Mouse (Mus musculus): ENCODE measurements around the gene Lca5l.

Lca5l gene

GRCm38 (mm10) chr16:96127288-96127656 is 64.8 kb downstream of the Lca5l start:
- H3K9me3 ChIP-seq (ENCODE audit: low read length), result no peaks in the 10 kb centered on the region
- H3K27me3 ChIP-seq (ENCODE audit: insufficient read depth, low read length), result no peaks in the 10 kb centered on the region

DNA sequence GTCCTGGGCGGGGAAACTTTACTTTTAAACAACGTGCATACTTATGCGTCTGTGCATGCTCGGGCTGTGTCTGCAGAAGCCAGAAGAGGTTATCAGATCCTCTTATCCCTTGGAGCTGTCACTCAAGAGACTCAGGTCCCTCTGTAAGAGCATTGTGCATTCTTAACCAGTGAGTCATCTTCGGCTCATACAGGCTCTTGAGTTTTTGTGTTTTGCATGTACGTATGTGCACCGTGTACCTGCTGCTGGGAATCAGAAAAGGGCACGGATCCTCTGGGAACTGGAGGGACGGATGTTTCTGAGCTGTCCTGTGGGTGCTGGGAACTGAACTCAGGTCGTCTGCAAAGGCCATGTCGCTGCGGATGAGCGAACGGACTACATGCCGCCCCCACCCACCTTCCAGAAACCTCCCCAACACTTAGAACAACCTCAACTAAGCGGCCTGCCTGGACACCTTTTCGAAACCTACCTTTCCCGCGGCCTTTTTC is 65.3 kb downstream of the Lca5l start:
- Histone ChIP-seq H3K27me3 (ENCODE audit: insufficient read depth, low read length) (no peaks in the 10 kb centered on the region), H3K4me1 (replicated peaks; ENCODE audit: low read depth, low read length) (peaks cover 48% of the 10 kb centered on the region), H3K36me3 (ENCODE audit: insufficient read depth, low read length) (peaks cover 50% of the 10 kb centered on the region), H3K4me3 (replicated peaks; ENCODE audit: low read length) (peak overlapping the region; percentile 97), H3K9me3 (ENCODE audit: low read length) (no peaks in the 10 kb centered on the region)
- no peak for TF ChIP-seq NANOG (IDR thresholded peaks at IDR 0.05; ENCODE audit: borderline replicate concordance, low read length)
- TF ChIP-seq POU5F1 (IDR thresholded peaks at IDR 0.05; ENCODE audit: borderline replicate concordance, low read length), result no peak
- TF ChIP-seq CTCF (conservative IDR thresholded peaks at IDR 0.05; ENCODE audit: low read length), result no peak

More at GRCm38 (mm10) chr16:96127288-96127656, 64.8 kb downstream of the Lca5l start:
- peaks cover 48% of the 10 kb centered on the region for H3K4me1 ChIP-seq (replicated peaks; ENCODE audit: low read depth, low read length)
- H3K36me3 ChIP-seq (ENCODE audit: insufficient read depth, low read length), result peaks cover 47% of the 10 kb centered on the region
- peak overlapping the region; percentile 97 for H3K4me3 ChIP-seq (replicated peaks; ENCODE audit: low read length)
- TF ChIP-seq CTCF (conservative IDR thresholded peaks at IDR 0.05; ENCODE audit: low read length) (no peak), POU5F1 (IDR thresholded peaks at IDR 0.05; ENCODE audit: borderline replicate concordance, low read length) (no peak), NANOG (IDR thresholded peaks at IDR 0.05; ENCODE audit: borderline replicate concordance, low read length) (no peak)

DNA sequence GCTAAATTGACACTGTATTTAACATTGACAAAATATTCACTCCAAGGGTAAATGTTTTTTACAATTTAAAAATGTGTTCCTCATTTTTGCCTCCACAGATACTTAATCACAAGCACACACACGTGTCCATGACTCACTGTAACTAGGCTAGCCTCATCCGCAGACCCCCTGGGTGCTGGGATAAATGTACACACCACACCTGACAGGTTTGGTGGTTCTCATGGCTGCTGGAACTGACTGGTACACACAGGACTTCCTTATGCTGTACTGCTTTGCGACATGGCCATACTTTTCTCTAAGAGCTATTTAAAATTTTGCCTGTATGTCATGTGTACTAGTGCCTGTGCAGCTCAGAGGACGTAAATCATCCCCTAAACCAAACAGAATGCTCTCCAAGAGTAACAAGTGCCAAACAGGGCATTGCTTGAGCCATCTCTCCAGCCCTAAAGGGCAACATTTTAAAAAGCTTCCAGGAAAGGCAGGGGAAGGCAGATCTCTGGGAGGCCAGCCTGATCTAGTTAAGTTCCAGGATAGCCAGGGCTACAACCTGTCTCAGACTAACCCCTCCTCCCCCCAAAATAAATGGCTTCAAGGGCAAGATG is 71.9 kb downstream of the Lca5l start:
- TF ChIP-seq NANOG (IDR thresholded peaks at IDR 0.05; ENCODE audit: borderline replicate concordance, low read length), result no peak
- TF ChIP-seq CTCF (conservative IDR thresholded peaks at IDR 0.05; ENCODE audit: low read length), result no peak
- TF ChIP-seq POU5F1 (IDR thresholded peaks at IDR 0.05; ENCODE audit: borderline replicate concordance, low read length), result no peak

DNA sequence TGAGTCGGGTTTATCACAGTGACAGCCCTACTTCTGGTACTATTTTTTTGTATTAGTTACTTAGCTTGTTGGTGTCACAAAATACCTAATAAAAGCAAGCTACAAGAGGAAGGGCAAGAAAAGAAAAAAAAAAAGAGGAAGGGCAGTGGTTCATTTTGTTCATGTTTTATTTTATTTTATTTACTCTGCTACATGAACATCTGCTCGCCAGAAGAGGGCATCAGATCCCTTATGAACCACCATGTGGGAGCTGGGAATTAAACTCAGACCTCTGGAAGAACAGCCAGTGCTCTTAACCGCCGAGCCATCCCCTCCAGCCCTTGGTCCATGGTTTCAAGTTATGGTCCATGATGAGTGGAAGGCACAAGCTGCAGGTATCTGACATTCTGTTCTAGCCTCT is 77.3 kb downstream of the Lca5l start:
- Histone ChIP-seq H3K9me3 (ENCODE audit: low read length) (no peaks in the 10 kb centered on the region), H3K4me1 (replicated peaks; ENCODE audit: low read depth, low read length) (no peaks in the 10 kb centered on the region)
- TF ChIP-seq NANOG (IDR thresholded peaks at IDR 0.05; ENCODE audit: borderline replicate concordance, low read length) (no peak), CTCF (conservative IDR thresholded peaks at IDR 0.05; ENCODE audit: low read length) (0 out of 2 replicates have a peak, but pooled peaks have one; percentile 14)

More for the DNA sequence above, 71.9 kb downstream of the Lca5l start:
- peaks cover 57% of the 10 kb centered on the region for H3K36me3 ChIP-seq (ENCODE audit: insufficient read depth, low read length)
- H3K27me3 ChIP-seq (ENCODE audit: insufficient read depth, low read length), result no peaks in the 10 kb centered on the region; the same call in 1 of the 2 replicates
- H3K4me3 ChIP-seq (replicated peaks; ENCODE audit: low read length), result no peak overlapping the region
- peaks cover 24% of the 10 kb centered on the region for H3K4me1 ChIP-seq (replicated peaks; ENCODE audit: low read depth, low read length)
- no peaks in the 10 kb centered on the region for H3K9me3 ChIP-seq (ENCODE audit: low read length)

GRCm38 (mm10) chr16:96112769-96113168 is 79.3 kb downstream of the Lca5l start:
- H3K4me1 ChIP-seq (replicated peaks; ENCODE audit: low read depth, low read length), result no peaks in the 10 kb centered on the region
- no peaks in the 10 kb centered on the region for H3K9me3 ChIP-seq (ENCODE audit: low read length)
- TF ChIP-seq CTCF (conservative IDR thresholded peaks at IDR 0.05; ENCODE audit: low read length) (no peak), POU5F1 (IDR thresholded peaks at IDR 0.05; ENCODE audit: borderline replicate concordance, low read length) (no peak), NANOG (IDR thresholded peaks at IDR 0.05; ENCODE audit: borderline replicate concordance, low read length) (no peak)
- no peaks in the 10 kb centered on the region for H3K27me3 ChIP-seq (ENCODE audit: insufficient read depth, low read length)
- H3K4me3 ChIP-seq (replicated peaks; ENCODE audit: low read length), result no peak overlapping the region
- no peaks in the 10 kb centered on the region for H3K36me3 ChIP-seq (ENCODE audit: insufficient read depth, low read length)

More for the DNA sequence above, 77.3 kb downstream of the Lca5l start:
- peak overlapping the region; percentile 27; the same call in 1 of the 2 replicates for H3K4me3 ChIP-seq (replicated peaks; ENCODE audit: low read length)
- H3K27me3 ChIP-seq (ENCODE audit: insufficient read depth, low read length), result no peaks in the 10 kb centered on the region
- peaks cover 7% of the 10 kb centered on the region; the same call in 1 of the 2 replicates for H3K36me3 ChIP-seq (ENCODE audit: insufficient read depth, low read length)

DNA sequence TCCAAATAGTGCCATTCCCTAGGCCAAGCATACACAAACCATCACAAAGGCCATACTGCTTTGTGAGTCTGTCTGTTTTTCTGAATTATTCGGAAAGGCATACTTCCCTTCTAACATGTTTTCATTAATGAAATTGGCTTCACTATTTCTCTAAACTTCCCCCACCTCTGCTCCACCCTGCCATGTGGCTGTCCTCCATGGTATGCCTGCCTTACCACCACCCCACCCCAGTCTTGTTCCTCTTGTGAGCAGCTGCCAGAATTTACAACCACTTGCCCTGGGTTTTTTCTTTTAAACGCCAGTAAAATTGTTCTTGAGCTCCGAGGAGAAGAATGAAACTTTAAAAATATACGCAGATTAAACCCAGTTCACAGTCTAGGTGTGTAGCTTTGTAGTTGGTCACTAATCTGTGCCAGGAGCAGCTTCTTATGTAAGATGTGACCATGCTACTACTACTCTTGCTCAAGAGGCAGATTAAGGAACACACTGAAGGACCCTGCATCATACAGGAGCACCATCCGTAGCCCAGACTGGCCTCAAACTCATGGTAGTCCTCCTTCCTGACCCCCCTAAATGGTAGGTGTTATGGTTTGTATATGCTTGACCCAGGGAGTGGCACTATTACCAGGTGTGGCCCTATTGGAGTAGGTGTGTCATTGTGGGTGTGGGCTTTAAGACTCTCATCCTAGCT is 81.3 kb downstream of the Lca5l start:
- Histone ChIP-seq H3K4me3 (replicated peaks; ENCODE audit: low read length) (no peak overlapping the region), H3K4me1 (replicated peaks; ENCODE audit: low read depth, low read length) (no peaks in the 10 kb centered on the region), H3K36me3 (ENCODE audit: insufficient read depth, low read length) (no peaks in the 10 kb centered on the region), H3K9me3 (ENCODE audit: low read length) (no peaks in the 10 kb centered on the region), H3K27me3 (ENCODE audit: insufficient read depth, low read length) (no peaks in the 10 kb centered on the region)
- TF ChIP-seq NANOG (IDR thresholded peaks at IDR 0.05; ENCODE audit: borderline replicate concordance, low read length) (no peak), CTCF (conservative IDR thresholded peaks at IDR 0.05; ENCODE audit: low read length) (no peak), POU5F1 (IDR thresholded peaks at IDR 0.05; ENCODE audit: borderline replicate concordance, low read length) (no peak)

DNA sequence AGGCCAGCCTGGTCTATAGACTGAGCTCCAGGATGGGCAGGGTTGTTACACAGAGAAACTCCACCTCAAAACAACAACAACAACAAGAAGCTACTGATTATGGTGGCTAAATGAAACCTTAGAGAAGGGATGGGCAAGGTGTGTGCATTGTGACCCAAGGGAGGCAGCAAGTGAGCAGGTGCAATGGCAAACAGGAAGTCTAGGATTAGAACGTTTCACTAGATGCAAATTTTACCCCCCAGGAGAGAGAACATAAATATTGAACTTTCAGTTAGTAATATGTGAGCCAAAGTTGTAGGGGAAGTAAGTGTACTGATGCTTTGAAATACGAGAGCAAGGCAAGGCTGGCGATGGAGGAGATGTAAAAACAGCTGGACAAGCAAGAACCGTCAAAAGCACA is 82.4 kb downstream of the Lca5l start:
- TF ChIP-seq NANOG (IDR thresholded peaks at IDR 0.05; ENCODE audit: borderline replicate concordance, low read length), result no peak
- TF ChIP-seq POU5F1 (IDR thresholded peaks at IDR 0.05; ENCODE audit: borderline replicate concordance, low read length), result no peak
- TF ChIP-seq CTCF (conservative IDR thresholded peaks at IDR 0.05; ENCODE audit: low read length), result no peak
- H3K36me3 ChIP-seq (ENCODE audit: insufficient read depth, low read length), result no peaks in the 10 kb centered on the region
- H3K9me3 ChIP-seq (ENCODE audit: low read length), result no peaks in the 10 kb centered on the region
- H3K4me3 ChIP-seq (replicated peaks; ENCODE audit: low read length), result no peak overlapping the region
- no peaks in the 10 kb centered on the region for H3K4me1 ChIP-seq (replicated peaks; ENCODE audit: low read depth, low read length)
- H3K27me3 ChIP-seq (ENCODE audit: insufficient read depth, low read length), result no peaks in the 10 kb centered on the region

All from E14TG2a.4 (cell line).